Mouse (Mus musculus) limb, embryonic 13.5 days (tissue): Measurements from ENCODE around the gene H2-D1. TPM values are rescaled to one million over a fixed set of nuclear protein-coding genes. Genes with fewer than 3 reads are reported as not detected.

Experiments used
- ATAC-seq: fragments of 200-750 bp; cut with Nextera tagmentation; 2 replicates; pipeline ENCODE4 v1.8.0; 2017; ENCODE audit warnings: low read depth, moderate number of reproducible peaks, moderate TSS enrichment; ENCODE audit not compliant: low FRiP score
- H3K27ac ChIP-seq: fragments of 300-500 bp; sonication (generic); 2 replicates; pipeline ENCODE4 v1.5.1; 2015; ENCODE audit warnings: inconsistent platforms, mild to moderate bottlenecking, moderate library complexity
- H3K27me3 ChIP-seq: fragments of 300-500 bp; sonication (generic); 2 replicates; pipeline ENCODE4 v1.6.1; 2015; ENCODE audit warnings: mild to moderate bottlenecking, inconsistent platforms
- H3K36me3 ChIP-seq: fragments of 300-500 bp; sonication (generic); 2 replicates; pipeline ENCODE4 v1.6.1; 2015; ENCODE audit warnings: inconsistent platforms, mild to moderate bottlenecking, moderate library complexity
- H3K4me1 ChIP-seq: fragments of 300-500 bp; sonication (generic); 2 replicates; pipeline ENCODE4 v1.6.1; 2015; ENCODE audit warnings: inconsistent platforms
- H3K4me2 ChIP-seq: fragments of 300-500 bp; sonication (generic); replicated peaks from 2 replicates; pipeline ENCODE4 v1.6.1; 2015; ENCODE audit warnings: inconsistent platforms, mild to moderate bottlenecking, moderate library complexity
- H3K4me3 ChIP-seq: fragments of 300-500 bp; sonication (generic); 2 replicates; pipeline ENCODE4 v1.5.1; 2015; ENCODE audit warnings: moderate library complexity, mild to moderate bottlenecking, inconsistent platforms
- H3K9ac ChIP-seq: fragments of 300-500 bp; sonication (generic); 2 replicates; pipeline ENCODE4 v1.6.1; 2015; ENCODE audit warnings: mild to moderate bottlenecking, inconsistent platforms
- H3K9me3 ChIP-seq: fragments of 300-500 bp; sonication (generic); 2 replicates; pipeline ENCODE4 v1.6.1; 2016; ENCODE audit warnings: inconsistent platforms
- WGBS: fragments of 180-500 bp; shearing (Covaris S2); methylation state at CpG from one replicate; pipeline ENCODE4 v1.1.7; 2015; 5-methylcytosine and 5-hydroxymethylcytosine counted together
- polyA plus RNA-seq: library from polyadenylated mRNA; unstranded; fragments of >200 nt; fragmentation: Nextera tagmentation; extraction: Ambion mirVana; gene quantifications from 2 replicates; pipeline ENCODE4 v1.2.1, GENCODE M21; 2015

H2-D1 gene
- polyA plus RNA-seq, 1 experiment from 2014 or later, result 29.1 TPM

DNA sequence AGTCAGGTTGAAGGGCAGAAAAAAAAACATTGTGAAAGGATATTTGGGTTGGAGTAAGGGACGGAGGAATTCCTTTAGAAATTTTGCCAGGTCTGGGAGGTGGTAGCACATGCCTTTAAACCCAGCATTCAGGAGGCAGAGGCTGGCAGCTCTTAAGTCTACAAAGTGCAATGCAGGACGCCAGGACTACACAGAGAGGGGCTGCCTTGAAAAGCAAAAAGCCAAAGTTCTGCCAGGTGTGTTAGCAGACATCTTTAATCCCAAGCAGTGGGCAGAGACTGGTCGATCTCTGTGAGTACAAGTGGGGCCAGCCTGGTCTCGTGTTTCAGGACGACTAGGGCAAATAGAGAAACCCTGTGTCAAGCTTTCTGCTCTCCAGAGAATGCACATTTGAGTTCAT is 10.5 kb upstream of the H2-D1 start:
- H3K4me3 ChIP-seq, result no peak overlapping the region
- no peaks in the 10 kb centered on the region for H3K27me3 ChIP-seq
- no peak overlapping the region for H3K27ac ChIP-seq
- no peak for ATAC-seq
- 80% methylated on average over 5 of the region's 5 CpGs for WGBS
- no peak overlapping the region for H3K4me2 ChIP-seq
- H3K36me3 ChIP-seq, result peaks cover 75% of the 10 kb centered on the region
- H3K9ac ChIP-seq, result no peak overlapping the region
- no peaks in the 10 kb centered on the region for H3K9me3 ChIP-seq
- peaks cover 3% of the 10 kb centered on the region for H3K4me1 ChIP-seq

DNA sequence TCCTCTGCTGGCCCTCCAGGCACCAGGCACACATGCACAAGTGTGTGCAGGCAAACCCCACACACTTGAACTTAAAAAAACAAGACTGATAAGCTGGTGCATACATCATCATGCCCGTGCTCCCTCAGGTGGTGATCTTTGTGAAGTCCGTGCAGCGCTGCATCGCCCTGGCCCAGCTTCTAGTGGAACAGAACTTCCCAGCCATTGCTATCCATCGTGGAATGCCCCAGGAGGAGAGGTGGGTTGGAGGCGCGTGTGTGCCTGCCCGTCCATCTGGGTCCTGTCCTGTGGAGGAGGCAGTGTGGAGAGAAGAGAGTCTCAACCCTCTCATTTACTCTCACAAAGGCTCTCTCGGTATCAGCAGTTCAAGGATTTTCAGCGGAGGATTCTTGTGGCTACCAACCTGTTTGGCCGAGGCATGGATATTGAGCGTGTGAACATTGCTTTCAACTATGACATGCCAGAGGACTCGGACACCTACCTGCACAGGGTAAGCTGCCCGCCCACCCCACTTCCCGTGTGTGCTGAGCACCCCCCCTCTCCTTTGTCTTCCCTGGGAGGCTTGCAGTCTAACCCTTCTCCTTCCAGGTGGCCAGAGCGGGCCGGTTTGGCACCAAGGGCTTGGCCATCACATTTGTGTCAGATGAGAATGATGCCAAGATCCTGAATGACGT is 9.8 kb upstream of the H2-D1 start:
- no peaks in the 10 kb centered on the region for H3K9me3 ChIP-seq
- no peaks in the 10 kb centered on the region for H3K27me3 ChIP-seq
- H3K4me3 ChIP-seq, result no peak overlapping the region
- H3K36me3 ChIP-seq, result peaks cover 67% of the 10 kb centered on the region
- ATAC-seq, result no peak
- peaks cover 1% of the 10 kb centered on the region; the same call in 1 of the 2 replicates for H3K4me1 ChIP-seq
- no peak overlapping the region for H3K27ac ChIP-seq
- 84% methylated on average over 18 of the region's 18 CpGs for WGBS
- no peak overlapping the region for H3K9ac ChIP-seq
- H3K4me2 ChIP-seq, result no peak overlapping the region

- 0 out of 2 replicates have a peak, but pooled peaks cover 2% of the 10 kb centered on the region for H3K27me3 ChIP-seq
- peaks cover 60% of the 10 kb centered on the region for H3K36me3 ChIP-seq
- peaks cover 3% of the 10 kb centered on the region; the same call in 1 of the 2 replicates for H3K4me1 ChIP-seq
- 89% methylated on average over 32 of the region's 32 CpGs for WGBS
- no peaks in the 10 kb centered on the region for H3K9me3 ChIP-seq
- no peak overlapping the region for H3K4me2 ChIP-seq
- H3K9ac ChIP-seq, result no peak overlapping the region
- no peak for ATAC-seq
- H3K4me3 ChIP-seq, result no peak overlapping the region
- no peak overlapping the region for H3K27ac ChIP-seq
Observed at GRCm38 (mm10) chr17:35253293-35254093, 9.0 kb upstream of the H2-D1 start.

- Histone ChIP-seq H3K9ac (no peak overlapping the region), H3K27ac (no peak overlapping the region), H3K36me3 (peaks cover 50% of the 10 kb centered on the region), H3K9me3 (no peaks in the 10 kb centered on the region), H3K4me1 (peaks cover 3% of the 10 kb centered on the region; the same call in 1 of the 2 replicates), H3K27me3 (peaks cover 10% of the 10 kb centered on the region), H3K4me2 (no peak overlapping the region), H3K4me3 (no peak overlapping the region)
- 61% methylated on average over 11 of the region's 11 CpGs for WGBS
- ATAC-seq, result 0 out of 2 replicates have a peak, but pooled peaks have one; percentile 10
Observed at GRCm38 (mm10) chr17:35254241-35255098, 8.1 kb upstream of the H2-D1 start.

- 72% methylated on average over 3 of the region's 3 CpGs for WGBS
- Histone ChIP-seq H3K9ac (no peak overlapping the region), H3K27ac (no peak overlapping the region), H3K4me2 (no peak overlapping the region), H3K36me3 (peaks cover 41% of the 10 kb centered on the region), H3K27me3 (peaks cover 17% of the 10 kb centered on the region), H3K4me1 (peaks cover 3% of the 10 kb centered on the region; the same call in 1 of the 2 replicates), H3K4me3 (no peak overlapping the region), H3K9me3 (no peaks in the 10 kb centered on the region)
- ATAC-seq, result no peak
Observed at GRCm38 (mm10) chr17:35255301-35255700, 7.2 kb upstream of the H2-D1 start.

DNA sequence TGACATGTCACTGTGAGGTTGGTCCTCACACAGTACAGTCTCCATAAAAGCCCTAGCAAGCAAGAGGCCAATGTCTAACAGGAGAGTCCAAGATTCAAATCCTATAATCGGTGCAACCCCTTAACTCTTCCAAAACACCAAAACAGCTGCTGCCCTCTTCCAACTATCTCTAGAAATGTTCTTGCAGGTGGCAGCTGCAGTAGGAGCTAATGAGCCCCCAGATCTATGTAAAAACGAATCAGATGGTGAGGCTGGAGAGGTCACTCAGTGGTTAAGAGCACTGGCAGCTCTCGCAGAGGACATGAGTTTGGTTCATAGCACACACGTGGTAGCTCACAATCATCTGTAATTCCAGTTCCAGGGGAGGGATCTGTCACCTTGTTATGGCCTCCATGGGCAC is 6.8 kb upstream of the H2-D1 start:
- Histone ChIP-seq H3K9me3 (no peaks in the 10 kb centered on the region), H3K9ac (no peak overlapping the region), H3K27me3 (peaks cover 21% of the 10 kb centered on the region), H3K4me2 (no peak overlapping the region), H3K36me3 (peaks cover 37% of the 10 kb centered on the region), H3K27ac (no peak overlapping the region), H3K4me1 (peaks cover 3% of the 10 kb centered on the region; the same call in 1 of the 2 replicates), H3K4me3 (no peak overlapping the region)
- no peak for ATAC-seq
- WGBS, result 47% methylated on average over 4 of the region's 4 CpGs

- Histone ChIP-seq H3K4me3 (no peak overlapping the region), H3K9ac (no peak overlapping the region), H3K4me1 (peaks cover 3% of the 10 kb centered on the region; the same call in 1 of the 2 replicates), H3K36me3 (peaks cover 22% of the 10 kb centered on the region), H3K27me3 (peaks cover 38% of the 10 kb centered on the region), H3K27ac (no peak overlapping the region), H3K4me2 (no peak overlapping the region), H3K9me3 (no peaks in the 10 kb centered on the region)
- ATAC-seq, result no peak
- WGBS, result 80% methylated on average over 1 of the region's 1 CpGs
Observed at GRCm38 (mm10) chr17:35257378-35257777, 5.2 kb upstream of the H2-D1 start.

GRCm38 (mm10) chr17:35257824-35258491 is 4.6 kb upstream of the H2-D1 start:
- Histone ChIP-seq H3K4me3 (peak overlapping the region; percentile 15; the same call in 1 of the 2 replicates), H3K27me3 (peaks cover 43% of the 10 kb centered on the region), H3K9me3 (no peaks in the 10 kb centered on the region), H3K4me2 (peak overlapping the region; percentile 44), H3K36me3 (peaks cover 16% of the 10 kb centered on the region), H3K27ac (no peak overlapping the region), H3K4me1 (peaks cover 6% of the 10 kb centered on the region; the same call in 1 of the 2 replicates), H3K9ac (peak overlapping the region; percentile 19; the same call in 1 of the 2 replicates)
- no peak for ATAC-seq
- 17% methylated on average over 17 of the region's 17 CpGs for WGBS

- Histone ChIP-seq H3K9me3 (no peaks in the 10 kb centered on the region), H3K9ac (no peak overlapping the region), H3K4me2 (no peak overlapping the region), H3K27me3 (peaks cover 51% of the 10 kb centered on the region), H3K27ac (no peak overlapping the region), H3K36me3 (peaks cover 8% of the 10 kb centered on the region), H3K4me1 (peaks cover 6% of the 10 kb centered on the region; the same call in 1 of the 2 replicates), H3K4me3 (no peak overlapping the region)
- no peak for ATAC-seq
- WGBS, result 61% methylated on average over 13 of the region's 14 CpGs
Observed at GRCm38 (mm10) chr17:35258492-35259478, 3.7 kb upstream of the H2-D1 start.

DNA sequence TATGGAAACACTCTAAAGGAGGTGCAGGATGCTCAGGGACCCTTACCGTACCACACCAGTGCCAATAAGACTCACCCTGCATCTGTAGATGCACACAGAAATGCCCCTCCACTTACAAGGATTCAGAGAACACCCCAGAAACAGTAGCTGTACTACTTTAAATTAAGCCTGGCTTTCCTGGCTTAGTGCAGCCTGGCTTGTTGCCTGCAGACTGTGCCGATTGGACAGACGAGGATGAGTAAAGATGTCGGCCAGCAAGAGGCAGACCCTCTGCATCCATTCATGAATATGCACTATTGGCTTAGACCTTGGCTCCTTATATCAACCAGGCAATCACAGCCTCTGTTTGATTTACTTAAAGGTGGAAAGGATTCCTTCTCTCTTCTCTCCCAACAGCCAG is 2.9 kb upstream of the H2-D1 start:
- Histone ChIP-seq H3K36me3 (no peaks in the 10 kb centered on the region), H3K9ac (no peak overlapping the region), H3K4me1 (peaks cover 6% of the 10 kb centered on the region; the same call in 1 of the 2 replicates), H3K9me3 (no peaks in the 10 kb centered on the region), H3K27ac (no peak overlapping the region), H3K27me3 (peaks cover 60% of the 10 kb centered on the region), H3K4me3 (no peak overlapping the region), H3K4me2 (no peak overlapping the region)
- 82% methylated on average over 4 of the region's 4 CpGs for WGBS
- ATAC-seq, result no peak
